Mouse (Mus musculus): ENCODE results near the gene Akna.

The Akna gene

GRCm38 (mm10) chr4:63384262-63384661 lies 18.9 kb downstream of the Akna start:
- DNase-seq (ENCODE audit: low spot score in 2 of 2), result no peak

GRCm38 (mm10) chr4:63383474-63383873 lies 19.7 kb downstream of the Akna start:
- DNase-seq (ENCODE audit: low spot score in 2 of 2), result no peak

GRCm38 (mm10) chr4:63382676-63383369 lies 20.3 kb downstream of the Akna start:
- DNase-seq (ENCODE audit: low spot score in 2 of 2), result no peak

GRCm38 (mm10) chr4:63377483-63377882 lies 25.7 kb downstream of the Akna start:
- DNase-seq (ENCODE audit: low spot score in 2 of 2), result no peak

GRCm38 (mm10) chr4:63375367-63375766 lies 27.8 kb downstream of the Akna start:
- no peak for DNase-seq (ENCODE audit: low spot score in 2 of 2)

GRCm38 (mm10) chr4:63374331-63374730 lies 28.8 kb downstream of the Akna start:
- DNase-seq (ENCODE audit: low spot score in 2 of 2), result no peak

GRCm38 (mm10) chr4:63373404-63373803 lies 29.8 kb downstream of the Akna start:
- no peak for DNase-seq (ENCODE audit: low spot score in 2 of 2)

- DNase-seq (ENCODE audit: low spot score in 2 of 2), result no peak
Measured at GRCm38 (mm10) chr4:63371890-63372289, 31.3 kb downstream of the Akna start.

GRCm38 (mm10) chr4:63370897-63371296 lies 32.3 kb downstream of the Akna start:
- DNase-seq (ENCODE audit: low spot score in 2 of 2), result no peak

- DNase-seq (ENCODE audit: low spot score in 2 of 2), result peak; percentile 65 to 88
Measured at GRCm38 (mm10) chr4:63368577-63368976, 34.6 kb downstream of the Akna start.

- DNase-seq (ENCODE audit: low spot score in 2 of 2), result no peak
Measured at GRCm38 (mm10) chr4:63362150-63362549, 41.0 kb downstream of the Akna start, which contains the start of gene Orm2. Gene Orm2, plus strand, starts transcription at chr4:63362449.

- no peak for DNase-seq (ENCODE audit: low spot score in 2 of 2)
Measured at GRCm38 (mm10) chr4:63359861-63360260, 43.3 kb downstream of the Akna start.

- no peak for DNase-seq (ENCODE audit: low spot score in 2 of 2)
Measured at GRCm38 (mm10) chr4:63356981-63357570, 46.1 kb downstream of the Akna start.

GRCm38 (mm10) chr4:63355877-63356665 lies 47.1 kb downstream of the Akna start, which contains the start of gene Orm3:
Gene Orm3, plus strand, starts transcription at chr4:63356162.
- DNase-seq (ENCODE audit: low spot score in 2 of 2), result no peak

GRCm38 (mm10) chr4:63348524-63348923 lies 54.6 kb downstream of the Akna start:
- no peak for DNase-seq (ENCODE audit: low spot score in 2 of 2)

- no peak for DNase-seq (ENCODE audit: low spot score in 2 of 2)
Measured at GRCm38 (mm10) chr4:63346659-63347058, 56.5 kb downstream of the Akna start.

GRCm38 (mm10) chr4:63345261-63345660 lies 57.9 kb downstream of the Akna start:
- no peak for DNase-seq (ENCODE audit: low spot score in 2 of 2)

GRCm38 (mm10) chr4:63344295-63344694 lies 58.9 kb downstream of the Akna start, which contains the start of gene Orm1:
Gene Orm1, plus strand, starts transcription at chr4:63344560.
- no peak for DNase-seq (ENCODE audit: low spot score in 2 of 2)

- DNase-seq (ENCODE audit: low spot score in 2 of 2), result no peak
Measured at GRCm38 (mm10) chr4:63343608-63344007, 59.5 kb downstream of the Akna start.

- no peak for DNase-seq (ENCODE audit: low spot score in 2 of 2)
Measured at GRCm38 (mm10) chr4:63342491-63342890, 60.7 kb downstream of the Akna start.

GRCm38 (mm10) chr4:63338414-63339076 lies 64.6 kb downstream of the Akna start:
- no peak for DNase-seq (ENCODE audit: low spot score in 2 of 2)

- no peak for DNase-seq (ENCODE audit: low spot score in 2 of 2)
Measured at GRCm38 (mm10) chr4:63333403-63333802, 69.8 kb downstream of the Akna start.
